Mouse (Mus musculus) forebrain, embryonic 10.5 days (tissue): Measurements from ENCODE around the gene Exoc8. TPM values are rescaled to one million over a fixed set of nuclear protein-coding genes. Genes with fewer than 3 reads are reported as not detected.
A peak's percentile ranks its signal among the peaks of the same experiment; 100 is the strongest.

Experiments
- DNase-seq: peaks from one replicate; pipeline ENCODE4 v3.0.0-alpha.2; 2017; ENCODE audit warnings: low spot score; ENCODE audit errors: extremely low spot score
- H3K27ac ChIP-seq: fragments of 300-500 bp; sonication (generic); 2 replicates; pipeline ENCODE4 v1.5.1; 2016; ENCODE audit warnings: mild to moderate bottlenecking
- H3K27me3 ChIP-seq: fragments of 300-500 bp; sonication (generic); 2 replicates; pipeline ENCODE4 v1.6.1; 2016; ENCODE audit warnings: mild to moderate bottlenecking; ENCODE audit not compliant: poor library complexity, severe bottlenecking
- H3K36me3 ChIP-seq: fragments of 300-500 bp; sonication (generic); replicated peaks from 2 replicates; pipeline ENCODE4 v1.6.1; 2016; ENCODE audit warnings: mild to moderate bottlenecking, moderate library complexity
- H3K4me1 ChIP-seq: fragments of 300-500 bp; sonication (generic); 2 replicates; pipeline ENCODE4 v1.6.1; 2016
- H3K4me3 ChIP-seq: fragments of 300-500 bp; sonication (generic); 2 replicates; pipeline ENCODE4 v1.5.1; 2016; ENCODE audit warnings: mild to moderate bottlenecking, moderate library complexity
- H3K9me3 ChIP-seq: fragments of 300-500 bp; sonication (generic); 2 replicates; pipeline ENCODE4 v1.6.1; 2016; ENCODE audit warnings: mild to moderate bottlenecking, moderate library complexity
- WGBS: fragments of 180-500 bp; shearing (Covaris S2); methylation state at CpG from one replicate; pipeline ENCODE4 v1.1.7; 2016; 5-methylcytosine and 5-hydroxymethylcytosine counted together
- polyA plus RNA-seq: library from polyadenylated mRNA; unstranded; fragments of >200 nt; fragmentation: Nextera tagmentation; extraction: Ambion mirVana; gene quantifications from 2 replicates; pipeline ENCODE4 v1.2.1, GENCODE M21; 2016

Gene Exoc8
- polyA plus RNA-seq, 1 experiment from 2014 or later = 8.3 TPM

GRCm38 (mm10) chr8:124863163-124863677 lies 34.3 kb downstream of the Exoc8 start:
- WGBS = under 1% methylated on average over 33 of the region's 33 CpGs
- H3K27ac ChIP-seq = peak overlapping the region; percentile 97
- H3K9me3 ChIP-seq = no peaks in the 10 kb centered on the region
- no peak for DNase-seq
- H3K4me3 ChIP-seq = peak overlapping the region; percentile 81
- peaks cover 23% of the 10 kb centered on the region for H3K4me1 ChIP-seq
- H3K36me3 ChIP-seq = peaks cover 60% of the 10 kb centered on the region
- H3K27me3 ChIP-seq = no peaks in the 10 kb centered on the region

- peaks cover 66% of the 10 kb centered on the region for H3K36me3 ChIP-seq
- peaks cover 21% of the 10 kb centered on the region for H3K4me1 ChIP-seq
- H3K27ac ChIP-seq = peak within 1 kb of the TSS; percentile 97
- peak within 1 kb of the TSS; percentile 81 for H3K4me3 ChIP-seq
- H3K27me3 ChIP-seq = no peaks in the 10 kb centered on the region
- WGBS = 1% methylated on average over 55 of the region's 55 CpGs
- DNase-seq = peak; percentile 95
- no peaks in the 10 kb centered on the region for H3K9me3 ChIP-seq
Observed at GRCm38 (mm10) chr8:124862321-124863162, 35.0 kb downstream of the Exoc8 start, which contains the start of the genes Gnpat and 2810004N23Rik. Gnpat (plus strand) TSS chr8:124863033. 2810004N23Rik (minus strand) TSS chr8:124863120.

GRCm38 (mm10) chr8:124860188-124860587 lies 37.3 kb downstream of the Exoc8 start:
- Histone ChIP-seq H3K36me3 (peaks cover 66% of the 10 kb centered on the region), H3K27me3 (no peaks in the 10 kb centered on the region), H3K4me1 (peaks cover 21% of the 10 kb centered on the region), H3K9me3 (peaks cover 16% of the 10 kb centered on the region), H3K27ac (no peak overlapping the region), H3K4me3 (no peak overlapping the region)
- WGBS = 95% methylated on average over 3 of the region's 3 CpGs
- DNase-seq = no peak

- no peak for DNase-seq
- peaks cover 70% of the 10 kb centered on the region for H3K36me3 ChIP-seq
Observed at GRCm38 (mm10) chr8:124859466-124859865, 38.0 kb downstream of the Exoc8 start.

GRCm38 (mm10) chr8:124853511-124853910 lies 44.0 kb downstream of the Exoc8 start:
- Histone ChIP-seq H3K9me3 (peaks cover 43% of the 10 kb centered on the region), H3K27me3 (no peaks in the 10 kb centered on the region), H3K4me3 (no peak overlapping the region), H3K4me1 (no peaks in the 10 kb centered on the region), H3K36me3 (peaks cover 63% of the 10 kb centered on the region), H3K27ac (no peak overlapping the region)
- 90% methylated on average over 1 of the region's 1 CpGs for WGBS
- DNase-seq = no peak

More at GRCm38 (mm10) chr8:124859466-124859865, 38.0 kb downstream of the Exoc8 start:
- Histone ChIP-seq H3K4me3 (no peak overlapping the region), H3K4me1 (peaks cover 19% of the 10 kb centered on the region), H3K27ac (no peak overlapping the region), H3K9me3 (peaks cover 21% of the 10 kb centered on the region), H3K27me3 (no peaks in the 10 kb centered on the region)

- Histone ChIP-seq H3K4me3 (no peak overlapping the region), H3K4me1 (no peaks in the 10 kb centered on the region), H3K27ac (no peak overlapping the region), H3K36me3 (peaks cover 51% of the 10 kb centered on the region), H3K27me3 (no peaks in the 10 kb centered on the region), H3K9me3 (no peaks in the 10 kb centered on the region)
- DNase-seq = no peak
- 90% methylated on average over 5 of the region's 5 CpGs for WGBS
Observed at GRCm38 (mm10) chr8:124845573-124845972, 51.9 kb downstream of the Exoc8 start.

- Histone ChIP-seq H3K9me3 (no peaks in the 10 kb centered on the region), H3K36me3 (peaks cover 55% of the 10 kb centered on the region), H3K27ac (no peak overlapping the region), H3K27me3 (no peaks in the 10 kb centered on the region), H3K4me1 (no peaks in the 10 kb centered on the region), H3K4me3 (no peak overlapping the region)
- 83% methylated on average over 3 of the region's 3 CpGs for WGBS
- DNase-seq = no peak
Observed at GRCm38 (mm10) chr8:124845131-124845530, 52.4 kb downstream of the Exoc8 start.

Other genes starting within 250 kb of the Exoc8 start
- 17.9 and 18.2 TPM in 2 replicates for gene 2310022B05Rik, start 234.3 kb downstream of the Exoc8 start, polyA plus RNA-seq
- 50.1 and 51.8 TPM in 2 replicates for gene Ttc13, start 175.7 kb downstream of the Exoc8 start, polyA plus RNA-seq
- gene Arv1, start 175.6 kb downstream of the Exoc8 start, polyA plus RNA-seq = 32.6 and 40.3 TPM in 2 replicates
- 1.8 and 2.3 TPM in 2 replicates for gene Fam89a, start 145.9 kb downstream of the Exoc8 start, polyA plus RNA-seq
- gene Trim67, start 104.6 kb downstream of the Exoc8 start, polyA plus RNA-seq = 0.18 and 0.35 TPM in 2 replicates
- 156 and 157 TPM in 2 replicates for gene Gnpat, start 34.7 kb downstream of the Exoc8 start, polyA plus RNA-seq
- gene 2810004N23Rik, start 34.6 kb downstream of the Exoc8 start, polyA plus RNA-seq = 81.0 and 83.7 TPM in 2 replicates
- gene Sprtn, start 181 bp upstream of the Exoc8 start, polyA plus RNA-seq = 8.8 and 10.0 TPM in 2 replicates
- gene Egln1, start 51.6 kb upstream of the Exoc8 start, polyA plus RNA-seq = 12.8 and 13.3 TPM in 2 replicates
- 125 and 133 TPM in 2 replicates for gene Tsnax, start 115.3 kb upstream of the Exoc8 start, polyA plus RNA-seq
- gene Disc1, start 156.5 kb upstream of the Exoc8 start, polyA plus RNA-seq = 1.3 and 1.4 TPM in 2 replicates